Mouse (Mus musculus) layer of hippocampus, adult 2 months (tissue): Measurements from ENCODE around the gene Krtap13-1. TPM values are rescaled to one million over a fixed set of nuclear protein-coding genes. Genes with fewer than 3 reads are reported as not detected.

Source experiments
- DNase-seq, 2 experiments: peaks; one replicate each; pipeline ENCODE4 v3.0.0; 2022; ENCODE audit warnings: low spot score in 2 of 2
- H3K27ac ChIP-seq: fragments of 200-600 bp; 2 replicates; pipeline ENCODE4 v1.8.1; 2022
- H3K4me3 ChIP-seq: fragments of 200-600 bp; 2 replicates; pipeline ENCODE4 v1.8.1; 2022; ENCODE audit warnings: mild to moderate bottlenecking
- CTCF ChIP-seq: fragments of 200-600 bp; conservative IDR thresholded peaks from 2 replicates; pipeline ENCODE4 v1.8.1; 2022; ENCODE audit warnings: antibody characterized with exemption, mild to moderate bottlenecking, moderate library complexity
- total RNA-seq, 2 experiments: library from RNA; stranded (reverse); gene quantifications; 2 replicates each; pipeline ENCODE4 v1.2.3; 2021

Krtap13-1 gene
- total RNA-seq, 2 experiments from 2014 or later, result not detected

- TF ChIP-seq CTCF, result no peak
- no peak for DNase-seq
Measured at GRCm38 (mm10) chr16:88774106-88774505, 45.4 kb downstream of the Krtap13-1 start, which contains the start of gene 2310057N15Rik. Gene 2310057N15Rik (minus strand): TSS chr16:88774206.

GRCm38 (mm10) chr16:88777596-88777995 lies 48.9 kb downstream of the Krtap13-1 start, which contains the start of gene Gm5965:
Gene Gm5965 (plus strand): TSS chr16:88777896.
- no peak within 1 kb of the TSS for H3K27ac ChIP-seq
- no peak for DNase-seq
- TF ChIP-seq CTCF, result no peak

More at GRCm38 (mm10) chr16:88774106-88774505, 45.4 kb downstream of the Krtap13-1 start, which contains the start of gene 2310057N15Rik:
- Histone ChIP-seq H3K27ac (no peak within 1 kb of the TSS), H3K4me3 (no peak within 1 kb of the TSS)

More at GRCm38 (mm10) chr16:88777596-88777995, 48.9 kb downstream of the Krtap13-1 start, which contains the start of gene Gm5965:
- H3K4me3 ChIP-seq, result no peak within 1 kb of the TSS

Other genes with a start within 250 kb of the Krtap13-1 start
- gene Cldn17, start 221.9 kb upstream of the Krtap13-1 start, total RNA-seq, result not detected
- gene Cldn8, start 165.7 kb upstream of the Krtap13-1 start, total RNA-seq, result not detected
- gene Krtap24-1, start 116.6 kb upstream of the Krtap13-1 start, total RNA-seq, result not detected
- gene 2310079G19Rik, start 101.2 kb upstream of the Krtap13-1 start, total RNA-seq, result not detected
- not detected for gene Krtap26-1, start 81.1 kb upstream of the Krtap13-1 start, total RNA-seq
- gene Krtap27-1, start 57.2 kb upstream of the Krtap13-1 start, total RNA-seq, result not detected
- not detected for gene 2310061N02Rik, start 20.9 kb upstream of the Krtap13-1 start, total RNA-seq
- not detected for gene Krtap13, start 22.8 kb downstream of the Krtap13-1 start, total RNA-seq
- gene 2310034C09Rik, start 30.0 kb downstream of the Krtap13-1 start, total RNA-seq, result not detected
- not detected for gene 2310057N15Rik, start 45.3 kb downstream of the Krtap13-1 start, total RNA-seq
- gene Gm5965, start 49.0 kb downstream of the Krtap13-1 start, total RNA-seq, result not detected
- gene Gm20741, start 83.4 kb downstream of the Krtap13-1 start, total RNA-seq, result not detected
- not detected for gene Krtap15, start 91.4 kb downstream of the Krtap13-1 start, total RNA-seq
- not detected for gene Krtap14, start 97.3 kb downstream of the Krtap13-1 start, total RNA-seq
- gene Krtap19-1, start 140.5 kb downstream of the Krtap13-1 start, total RNA-seq, result not detected
- gene Krtap19-2, start 145.4 kb downstream of the Krtap13-1 start, total RNA-seq, result not detected
- gene Krtap19-3, start 149.2 kb downstream of the Krtap13-1 start, total RNA-seq, result not detected
- not detected for gene Krtap19-4, start 156.2 kb downstream of the Krtap13-1 start, total RNA-seq
- not detected for gene Krtap19-5, start 167.6 kb downstream of the Krtap13-1 start, total RNA-seq
- gene Krtap19-9b, start 203.4 kb downstream of the Krtap13-1 start, total RNA-seq, result not detected
- gene Krtap16-3, start 234.0 kb downstream of the Krtap13-1 start, total RNA-seq, result not detected